Mouse (Mus musculus): ENCODE measurements around the gene C130026I21Rik. TPM values are rescaled to one million over a fixed set of nuclear protein-coding genes. Genes with fewer than 3 reads are reported as not detected.
"Not testable (repeated sequence)": the region's sequence is repeated elsewhere in the genome, so short reads cannot be mapped to it uniquely, and the experiment has no call there.

The C130026I21Rik gene
- polyA plus RNA-seq, 1 experiment from 2014 or later = not detected

- H3K27me3 ChIP-seq (ENCODE audit: control insufficient read depth, insufficient read depth, low read length); H3K4me3 ChIP-seq (ENCODE audit: low read depth, low read length); H3K36me3 ChIP-seq (ENCODE audit: control insufficient read depth, insufficient read depth, low read length); H3K27ac ChIP-seq (ENCODE audit: low read depth, low read length); ATAC-seq (ENCODE audit: low FRiP score); H3K9ac ChIP-seq (ENCODE audit: low read length); H3K4me2 ChIP-seq; H3K4me1 ChIP-seq (ENCODE audit: control insufficient read depth, insufficient read depth, low read length); H3K9me3 ChIP-seq (ENCODE audit: control insufficient read depth, low read length); DNase-seq (ENCODE audit: low spot score, missing footprints): not testable (repeated sequence)
- WGBS = 63% methylated on average over 2 of the region's 5 CpGs
These were observed 157.5 kb downstream of the C130026I21Rik start for GRCm38 (mm10) chr1:85112889-85113288.

GRCm38 (mm10) chr1:85112266-85112665, 158.1 kb downstream of the C130026I21Rik start:
- not testable (repeated sequence) for H3K9ac ChIP-seq (ENCODE audit: low read length); H3K9me3 ChIP-seq (ENCODE audit: control insufficient read depth, low read length); H3K27ac ChIP-seq (ENCODE audit: low read depth, low read length); H3K4me3 ChIP-seq (ENCODE audit: low read depth, low read length); H3K4me1 ChIP-seq (ENCODE audit: control insufficient read depth, insufficient read depth, low read length); H3K4me2 ChIP-seq; H3K27me3 ChIP-seq (ENCODE audit: control insufficient read depth, insufficient read depth, low read length); H3K36me3 ChIP-seq (ENCODE audit: control insufficient read depth, insufficient read depth, low read length); ATAC-seq (ENCODE audit: low FRiP score); DNase-seq (ENCODE audit: low spot score, missing footprints)
- 89% methylated on average over 7 of the region's 7 CpGs for WGBS

GRCm38 (mm10) chr1:85111572-85111971, 158.8 kb downstream of the C130026I21Rik start:
- 66% methylated on average over 9 of the region's 10 CpGs for WGBS
- ATAC-seq (ENCODE audit: low FRiP score) = not testable (repeated sequence)

GRCm38 (mm10) chr1:85110876-85111275, 159.5 kb downstream of the C130026I21Rik start:
- H3K9me3 ChIP-seq (ENCODE audit: control insufficient read depth, low read length); H3K36me3 ChIP-seq (ENCODE audit: control insufficient read depth, insufficient read depth, low read length); H3K9ac ChIP-seq (ENCODE audit: low read length); H3K27ac ChIP-seq (ENCODE audit: low read depth, low read length); DNase-seq (ENCODE audit: low spot score, missing footprints); H3K4me2 ChIP-seq; H3K4me3 ChIP-seq (ENCODE audit: low read depth, low read length); H3K27me3 ChIP-seq (ENCODE audit: control insufficient read depth, insufficient read depth, low read length); ATAC-seq (ENCODE audit: low FRiP score); H3K4me1 ChIP-seq (ENCODE audit: control insufficient read depth, insufficient read depth, low read length): not testable (repeated sequence)
- WGBS = 77% methylated on average over 2 of the region's 3 CpGs

More at GRCm38 (mm10) chr1:85111572-85111971, 158.8 kb downstream of the C130026I21Rik start:
- not testable (repeated sequence) for H3K36me3 ChIP-seq (ENCODE audit: control insufficient read depth, insufficient read depth, low read length); H3K9me3 ChIP-seq (ENCODE audit: control insufficient read depth, low read length); H3K4me3 ChIP-seq (ENCODE audit: low read depth, low read length); DNase-seq (ENCODE audit: low spot score, missing footprints); H3K9ac ChIP-seq (ENCODE audit: low read length); H3K27me3 ChIP-seq (ENCODE audit: control insufficient read depth, insufficient read depth, low read length); H3K4me2 ChIP-seq; H3K27ac ChIP-seq (ENCODE audit: low read depth, low read length); H3K4me1 ChIP-seq (ENCODE audit: control insufficient read depth, insufficient read depth, low read length)

GRCm38 (mm10) chr1:85109753-85110152, 160.6 kb downstream of the C130026I21Rik start, which contains the start of gene A530032D15Rik:
TSS of gene A530032D15Rik (minus strand) at chr1:85109853.
- not testable (repeated sequence) for H3K36me3 ChIP-seq (ENCODE audit: control insufficient read depth, insufficient read depth, low read length); H3K4me2 ChIP-seq; H3K9me3 ChIP-seq (ENCODE audit: control insufficient read depth, low read length); H3K27me3 ChIP-seq (ENCODE audit: control insufficient read depth, insufficient read depth, low read length); H3K4me3 ChIP-seq (ENCODE audit: low read depth, low read length); DNase-seq (ENCODE audit: low spot score, missing footprints); ATAC-seq (ENCODE audit: low FRiP score); H3K27ac ChIP-seq (ENCODE audit: low read depth, low read length); H3K9ac ChIP-seq (ENCODE audit: low read length); H3K4me1 ChIP-seq (ENCODE audit: control insufficient read depth, insufficient read depth, low read length)
- no CpG with 5 or more reads among the region's 7 CpGs for WGBS

GRCm38 (mm10) chr1:85106013-85106412, 164.4 kb downstream of the C130026I21Rik start:
- not testable (repeated sequence) for DNase-seq (ENCODE audit: low spot score, missing footprints); H3K27ac ChIP-seq (ENCODE audit: low read depth, low read length); H3K27me3 ChIP-seq (ENCODE audit: control insufficient read depth, insufficient read depth, low read length); H3K4me3 ChIP-seq (ENCODE audit: low read depth, low read length); H3K4me1 ChIP-seq (ENCODE audit: control insufficient read depth, insufficient read depth, low read length); ATAC-seq (ENCODE audit: low FRiP score); H3K9me3 ChIP-seq (ENCODE audit: control insufficient read depth, low read length); H3K9ac ChIP-seq (ENCODE audit: low read length); H3K4me2 ChIP-seq; H3K36me3 ChIP-seq (ENCODE audit: control insufficient read depth, insufficient read depth, low read length)
- 77% methylated on average over 5 of the region's 6 CpGs for WGBS

- H3K4me3 ChIP-seq (ENCODE audit: low read depth, low read length); ATAC-seq (ENCODE audit: low FRiP score); H3K4me2 ChIP-seq; H3K9ac ChIP-seq (ENCODE audit: low read length); H3K27me3 ChIP-seq (ENCODE audit: control insufficient read depth, insufficient read depth, low read length); H3K27ac ChIP-seq (ENCODE audit: low read depth, low read length); H3K4me1 ChIP-seq (ENCODE audit: control insufficient read depth, insufficient read depth, low read length); H3K9me3 ChIP-seq (ENCODE audit: control insufficient read depth, low read length); H3K36me3 ChIP-seq (ENCODE audit: control insufficient read depth, insufficient read depth, low read length); DNase-seq (ENCODE audit: low spot score, missing footprints): not testable (repeated sequence)
- 87% methylated on average over 4 of the region's 4 CpGs for WGBS
These were observed 165.0 kb downstream of the C130026I21Rik start for GRCm38 (mm10) chr1:85105336-85105735.

GRCm38 (mm10) chr1:85101754-85102153, 168.6 kb downstream of the C130026I21Rik start:
- H3K4me2 ChIP-seq; H3K36me3 ChIP-seq (ENCODE audit: control insufficient read depth, insufficient read depth, low read length); ATAC-seq (ENCODE audit: low FRiP score); H3K4me1 ChIP-seq (ENCODE audit: control insufficient read depth, insufficient read depth, low read length); H3K9me3 ChIP-seq (ENCODE audit: control insufficient read depth, low read length); DNase-seq (ENCODE audit: low spot score, missing footprints); H3K9ac ChIP-seq (ENCODE audit: low read length); H3K27ac ChIP-seq (ENCODE audit: low read depth, low read length); H3K27me3 ChIP-seq (ENCODE audit: control insufficient read depth, insufficient read depth, low read length); H3K4me3 ChIP-seq (ENCODE audit: low read depth, low read length): not testable (repeated sequence)
- WGBS = 91% methylated on average over 4 of the region's 4 CpGs

GRCm38 (mm10) chr1:85099864-85100263, 170.5 kb downstream of the C130026I21Rik start, which contains the start of gene Gm10553:
TSS of gene Gm10553 (plus strand) at chr1:85100164.
- not testable (repeated sequence) for ATAC-seq (ENCODE audit: low FRiP score); H3K4me3 ChIP-seq (ENCODE audit: low read depth, low read length); H3K4me2 ChIP-seq; H3K9ac ChIP-seq (ENCODE audit: low read length); H3K4me1 ChIP-seq (ENCODE audit: control insufficient read depth, insufficient read depth, low read length); DNase-seq (ENCODE audit: low spot score, missing footprints); H3K9me3 ChIP-seq (ENCODE audit: control insufficient read depth, low read length); H3K27me3 ChIP-seq (ENCODE audit: control insufficient read depth, insufficient read depth, low read length); H3K36me3 ChIP-seq (ENCODE audit: control insufficient read depth, insufficient read depth, low read length); H3K27ac ChIP-seq (ENCODE audit: low read depth, low read length)
- WGBS = 65% methylated on average over 1 of the region's 1 CpGs
